Mouse (Mus musculus) myocyte (in vitro differentiated cells): ENCODE data around the gene Tmem255b. TPM values are rescaled to one million over a fixed set of nuclear protein-coding genes. Genes with fewer than 3 reads are reported as not detected.

ENCODE experiments used
- H3K27me3 ChIP-seq: one replicate; pipeline ENCODE4 v1.6.1; 2011; ENCODE audit not compliant: control insufficient read depth, insufficient read depth, insufficient read length
- H3K36me3 ChIP-seq: one replicate; pipeline ENCODE4 v1.6.1; 2011; ENCODE audit not compliant: control insufficient read depth, insufficient read depth
- H3K4me2 ChIP-seq: one replicate; pipeline ENCODE4 v1.6.1; 2011; ENCODE audit warnings: low read depth, control low read depth
- H3K4me3 ChIP-seq: one replicate; pipeline ENCODE4 v1.5.1; 2011; ENCODE audit warnings: mild to moderate bottlenecking, control low read depth, moderate library complexity
- H3K79me2 ChIP-seq: one replicate; pipeline ENCODE4 v1.6.1; 2011; ENCODE audit not compliant: control insufficient read depth, insufficient read depth
- H3ac ChIP-seq: one replicate; pipeline ENCODE4 v1.6.1; 2011; ENCODE audit not compliant: control insufficient read depth, insufficient read length
- CEBPB ChIP-seq: IDR thresholded peaks from 2 replicates; pipeline ENCODE4 v1.6.1; 2011; ENCODE audit warnings: mild to moderate bottlenecking, moderate library complexity; ENCODE audit not compliant: poor library complexity, insufficient read depth, severe bottlenecking
- E2F4 ChIP-seq: IDR thresholded peaks from one replicate; pipeline ENCODE4 v1.6.1; 2011; ENCODE audit warnings: mild to moderate bottlenecking, control low read depth, moderate library complexity; ENCODE audit not compliant: insufficient read depth
- MAX ChIP-seq: IDR thresholded peaks from one replicate; pipeline ENCODE4 v1.6.1; 2011; ENCODE audit warnings: low read depth, mild to moderate bottlenecking, control low read depth
- MYOD1 ChIP-seq, 3 experiments: IDR thresholded peaks; one replicate each; pipeline ENCODE4 v1.6.1; 2011; ENCODE audit warnings: control low read depth in 2 of 3, low read depth in 2 of 3, mild to moderate bottlenecking in 2 of 3, moderate library complexity in 1 of 3; ENCODE audit not compliant: insufficient read length in 2 of 3, control insufficient read depth in 1 of 3
- MYOG ChIP-seq, 3 experiments: IDR thresholded peaks; one replicate each; pipeline ENCODE4 v1.6.1; 2011; ENCODE audit warnings: control low read depth in 2 of 3, low read depth in 2 of 3, mild to moderate bottlenecking in 2 of 3; ENCODE audit not compliant: insufficient read length in 2 of 3, control insufficient read depth in 1 of 3, insufficient read depth in 1 of 3
- POLR2A ChIP-seq: IDR thresholded peaks from one replicate; pipeline ENCODE4 v1.6.1; 2011; ENCODE audit warnings: low read depth, mild to moderate bottlenecking, control low read depth, moderate library complexity; ENCODE audit not compliant: insufficient read length
- POLR2AphosphoS2 ChIP-seq: IDR thresholded peaks from one replicate; pipeline ENCODE4 v1.6.1; 2011; ENCODE audit warnings: low read depth, control low read depth; ENCODE audit not compliant: insufficient read length
- REST ChIP-seq: IDR thresholded peaks from one replicate; pipeline ENCODE4 v1.6.1; 2011; ENCODE audit warnings: mild to moderate bottlenecking, control low read depth, moderate library complexity; ENCODE audit not compliant: insufficient read depth, insufficient read length
- SRF ChIP-seq: IDR thresholded peaks from one replicate; pipeline ENCODE4 v1.6.1; 2011; ENCODE audit warnings: low read depth; ENCODE audit not compliant: control insufficient read depth, insufficient read length
- TCF12 ChIP-seq: IDR thresholded peaks from one replicate; pipeline ENCODE4 v1.6.1; 2011; ENCODE audit warnings: mild to moderate bottlenecking, control low read depth; ENCODE audit not compliant: poor library complexity, insufficient read depth, severe bottlenecking
- TCF3 ChIP-seq: IDR thresholded peaks from one replicate; pipeline ENCODE4 v1.6.1; 2011; ENCODE audit warnings: low read depth, control low read depth; ENCODE audit not compliant: insufficient read length
- USF1 ChIP-seq: IDR thresholded peaks from one replicate; pipeline ENCODE4 v1.6.1; 2011; ENCODE audit warnings: low read depth, mild to moderate bottlenecking, control low read depth, moderate library complexity
- polyA plus RNA-seq: library from polyadenylated mRNA; unstranded; fragments of >200 nt; fragmentation: generic; extraction: Trizol; gene quantifications from one replicate; pipeline ENCODE4 v1.2.1, GENCODE M21; 2012; ENCODE audit warnings: missing spikeins

Tmem255b gene
- polyA plus RNA-seq, 1 experiment = not detected

DNA sequence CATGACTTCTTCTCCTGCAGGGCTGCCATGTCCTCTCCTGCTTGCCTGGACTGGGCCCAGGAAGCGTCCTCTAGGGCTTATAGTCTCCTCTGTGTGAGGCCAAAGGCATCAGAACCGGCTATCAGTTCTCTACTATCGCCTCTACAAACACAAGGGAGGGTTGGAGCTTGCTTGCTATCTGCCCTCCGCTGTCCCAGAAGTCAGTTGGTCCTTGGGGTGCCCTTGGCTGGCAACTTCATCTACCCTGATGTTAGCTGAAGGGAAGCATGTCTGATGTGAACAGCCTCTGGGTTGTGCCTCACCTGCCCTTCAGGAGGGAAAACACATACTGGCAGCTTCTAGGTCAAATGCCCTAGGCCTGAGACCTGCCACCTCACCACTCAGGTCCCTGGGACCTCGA, 38.3 kb upstream of the Tmem255b start, which contains the start of gene Atp4b:
Atp4b (minus strand) TSS at position 101 of the 400 bp plus-strand sequence.
- no peak for TF ChIP-seq TCF3
- TF ChIP-seq REST = no peak
- TF ChIP-seq MYOD1 (IDR thresholded peaks at IDR 0.05; ENCODE audit: control insufficient read depth in 1 of 3, insufficient read length in 2 of 3, low read depth in 2 of 3) = no peak
- no peak for TF ChIP-seq TCF12
- no peak for TF ChIP-seq E2F4
- no peak for TF ChIP-seq POLR2AphosphoS2
- no peak for TF ChIP-seq USF1
- TF ChIP-seq POLR2A = no peak
- no peak for TF ChIP-seq SRF
- TF ChIP-seq MAX = no peak
- TF ChIP-seq CEBPB = no peak
- Histone ChIP-seq H3K36me3 (no peaks in the 10 kb centered on the region), H3K79me2 (no peaks in the 10 kb centered on the region), H3K27me3 (peaks cover 12% of the 10 kb centered on the region), H3K4me2 (no peak within 1 kb of the TSS), H3ac (no peak within 1 kb of the TSS), H3K4me3 (no peak within 1 kb of the TSS)

DNA sequence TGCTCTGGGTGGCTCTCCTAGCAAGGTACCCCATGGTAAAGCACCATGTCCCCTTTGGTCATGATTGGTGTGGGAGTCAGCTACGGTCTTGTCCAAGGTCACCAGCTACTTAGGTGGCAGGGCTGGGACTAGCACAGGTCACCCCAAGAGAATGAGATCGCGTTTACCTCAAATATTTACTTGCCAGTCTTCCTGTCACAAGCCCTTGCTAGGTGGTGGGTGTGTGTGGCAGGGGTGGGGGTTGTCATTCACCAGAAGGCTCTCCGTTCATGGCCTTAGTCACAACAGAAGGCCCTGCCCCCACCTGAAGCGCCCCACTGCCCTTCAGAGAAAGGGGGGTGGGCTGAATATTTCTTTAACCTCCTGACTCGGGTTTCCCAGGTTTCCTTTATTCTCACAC, 31.5 kb upstream of the Tmem255b start:
- Histone ChIP-seq H3K27me3 (peaks cover 41% of the 10 kb centered on the region), H3ac (no peak overlapping the region), H3K4me2 (no peak overlapping the region), H3K79me2 (no peaks in the 10 kb centered on the region), H3K36me3 (no peaks in the 10 kb centered on the region), H3K4me3 (no peak overlapping the region)
- no peak for TF ChIP-seq MYOG (IDR thresholded peaks at IDR 0.05; ENCODE audit: control insufficient read depth in 1 of 3, insufficient read depth in 1 of 3, insufficient read length in 2 of 3, low read depth in 2 of 3)
- TF ChIP-seq SRF = no peak
- no peak for TF ChIP-seq TCF12
- TF ChIP-seq MYOD1 (IDR thresholded peaks at IDR 0.05; ENCODE audit: control insufficient read depth in 1 of 3, insufficient read length in 2 of 3, low read depth in 2 of 3) = no peak
- TF ChIP-seq POLR2A = no peak
- no peak for TF ChIP-seq MAX
- TF ChIP-seq REST = no peak
- TF ChIP-seq CEBPB = no peak
- no peak for TF ChIP-seq E2F4
- TF ChIP-seq TCF3 = no peak
- no peak for TF ChIP-seq USF1
- TF ChIP-seq POLR2AphosphoS2 = no peak

DNA sequence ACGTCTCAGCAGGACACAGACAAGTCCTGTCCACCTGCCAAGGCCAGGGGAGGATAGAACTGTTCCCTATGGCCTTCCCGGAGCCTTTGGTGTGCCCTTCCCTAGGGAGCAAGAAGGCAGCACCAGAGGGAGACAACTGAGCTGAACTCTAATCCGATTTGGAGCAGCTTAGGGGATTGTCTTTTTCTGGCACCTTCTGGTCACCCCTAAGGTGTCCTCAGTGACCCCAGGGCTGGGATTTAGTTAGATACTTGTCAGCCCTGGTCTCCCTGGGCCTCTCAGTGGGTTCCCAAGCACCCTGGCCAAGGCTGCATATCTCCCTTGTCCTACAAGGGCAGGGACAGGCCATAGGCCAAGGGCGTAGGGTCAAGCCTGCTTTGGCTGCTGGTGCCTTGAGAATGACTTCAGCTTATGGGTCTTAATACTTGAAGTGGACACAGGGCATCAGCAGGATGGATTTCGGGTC, 30.3 kb upstream of the Tmem255b start, which contains the start of gene Grk1:
Grk1 (plus strand) TSS at position 416 of the 466 bp plus-strand sequence.
- H3K36me3 ChIP-seq = no peaks in the 10 kb centered on the region
- H3ac ChIP-seq = no peak within 1 kb of the TSS
- no peak within 1 kb of the TSS for H3K4me2 ChIP-seq
- H3K79me2 ChIP-seq = no peaks in the 10 kb centered on the region
- peaks cover 49% of the 10 kb centered on the region for H3K27me3 ChIP-seq
- no peak for TF ChIP-seq POLR2A
- no peak for TF ChIP-seq E2F4
- no peak for TF ChIP-seq TCF12
- TF ChIP-seq CEBPB = no peak
- no peak within 1 kb of the TSS for H3K4me3 ChIP-seq

DNA sequence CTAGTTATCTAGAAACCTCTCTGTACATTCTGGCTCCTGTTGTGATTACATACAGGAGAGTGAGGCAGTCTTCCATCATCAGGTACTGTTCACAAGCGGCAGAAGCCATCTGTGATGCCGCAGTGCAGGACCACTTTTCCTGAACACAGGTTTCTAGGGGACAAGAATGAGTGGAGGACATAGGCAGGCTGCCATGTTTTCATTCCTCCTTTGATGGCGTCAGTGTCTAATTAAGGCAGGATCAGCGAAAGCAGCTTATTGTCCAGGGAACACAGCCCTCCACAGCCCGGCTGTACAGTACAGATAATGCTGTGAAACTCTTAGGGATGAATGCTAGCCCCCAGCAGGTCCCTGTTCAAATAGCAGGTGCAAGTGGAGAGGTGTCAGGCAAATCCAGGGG, 29.0 kb upstream of the Tmem255b start:
- Histone ChIP-seq H3K36me3 (no peaks in the 10 kb centered on the region), H3K79me2 (no peaks in the 10 kb centered on the region), H3K4me2 (no peak overlapping the region), H3K27me3 (peaks cover 49% of the 10 kb centered on the region), H3ac (no peak overlapping the region), H3K4me3 (no peak overlapping the region)
- no peak for TF ChIP-seq E2F4
- TF ChIP-seq MAX = no peak
- TF ChIP-seq CEBPB = no peak
- TF ChIP-seq POLR2AphosphoS2 = no peak

DNA sequence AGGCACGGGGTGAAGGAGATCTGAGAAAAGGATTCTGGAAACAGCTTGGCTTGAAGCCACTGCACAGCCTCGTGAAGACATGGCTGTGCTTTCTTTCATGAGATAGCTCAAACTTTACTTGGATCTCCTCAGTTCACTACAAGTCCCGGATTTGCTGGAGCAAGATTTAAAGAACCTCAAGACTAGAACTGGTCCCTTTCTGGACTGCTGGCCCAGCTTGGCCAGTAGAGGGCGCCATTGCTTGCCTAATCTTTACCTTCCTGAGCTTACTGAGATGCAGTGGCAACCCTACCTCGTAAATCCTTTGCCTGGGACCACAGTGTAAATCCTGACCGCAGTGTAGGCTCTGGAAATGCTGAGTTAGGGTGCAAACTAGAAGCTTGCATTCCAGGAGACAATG, 23.4 kb upstream of the Tmem255b start:
- H3K79me2 ChIP-seq = no peaks in the 10 kb centered on the region
- H3K36me3 ChIP-seq = no peaks in the 10 kb centered on the region
- no peak for TF ChIP-seq MAX
- no peak for TF ChIP-seq POLR2A
- no peak for TF ChIP-seq POLR2AphosphoS2
- TF ChIP-seq MYOD1 (IDR thresholded peaks at IDR 0.05; ENCODE audit: control insufficient read depth in 1 of 3, insufficient read length in 2 of 3, low read depth in 2 of 3) = no peak
- TF ChIP-seq USF1 = no peak
- no peak for TF ChIP-seq TCF3
- TF ChIP-seq SRF = no peak
- TF ChIP-seq E2F4 = no peak
- no peak for TF ChIP-seq MYOG (IDR thresholded peaks at IDR 0.05; ENCODE audit: control insufficient read depth in 1 of 3, insufficient read depth in 1 of 3, insufficient read length in 2 of 3, low read depth in 2 of 3)
- TF ChIP-seq TCF12 = no peak
- no peak for TF ChIP-seq REST
- no peak for TF ChIP-seq CEBPB
- H3K4me3 ChIP-seq = no peak overlapping the region
- no peak overlapping the region for H3ac ChIP-seq
- peaks cover 52% of the 10 kb centered on the region for H3K27me3 ChIP-seq
- no peak overlapping the region for H3K4me2 ChIP-seq
